Mouse (Mus musculus) C2C12 (cell line): ENCODE measurements around the gene Ifi35.

Source experiments
- CTCF ChIP-seq: IDR thresholded peaks from one replicate; pipeline ENCODE4 v1.5.1; 2011; ENCODE audit not compliant: control insufficient read depth, insufficient read depth, insufficient read length
- USF1 ChIP-seq: IDR thresholded peaks from one replicate; pipeline ENCODE4 v1.6.1; 2011; ENCODE audit warnings: low read depth, mild to moderate bottlenecking, control low read depth, moderate library complexity

- TF ChIP-seq USF1 (no peak), CTCF (no peak)
These were observed 37.4 kb downstream of the Ifi35 start for GRCm38 (mm10) chr11:101485509-101486028.
